ENCODE assay signal across 20 mouse cellular contexts in the genomic region with DNA sequence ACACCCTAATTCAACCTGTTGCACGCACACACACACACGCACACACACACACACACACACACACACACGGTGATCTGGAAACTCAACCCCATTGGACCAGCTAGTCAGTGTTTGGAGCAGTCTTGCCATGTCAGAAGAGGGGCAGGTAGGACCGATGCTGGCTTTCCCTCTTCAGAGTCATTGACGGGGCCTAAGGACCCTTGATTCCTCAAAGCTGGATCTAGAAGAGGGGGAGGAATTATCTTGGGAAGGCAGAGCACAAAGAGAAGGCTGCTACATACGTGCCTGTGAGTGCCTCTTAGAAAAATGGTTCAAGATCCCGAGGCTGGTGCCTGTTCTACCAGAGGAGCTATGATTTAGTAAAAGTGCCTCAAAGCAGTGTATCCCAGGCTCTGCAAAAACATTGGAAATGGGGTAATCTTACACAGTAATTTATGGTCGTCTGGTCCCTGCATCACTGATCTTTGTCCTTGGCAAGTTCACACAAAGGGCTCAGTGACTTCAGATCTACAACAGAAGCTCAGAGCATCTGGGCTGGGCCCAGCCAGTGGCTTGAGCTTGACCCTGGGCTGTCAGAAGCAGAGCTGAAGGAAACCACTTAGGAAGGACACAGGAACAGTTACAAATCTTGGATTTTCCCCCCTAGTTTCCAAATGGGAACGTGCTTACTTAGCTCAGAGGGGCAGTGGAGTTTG.
DNase-seq lines count a peak whose midpoint lies in the region; ATAC-seq and TF ChIP-seq lines count a peak whose summit lies in the region.
"Had no signal": no experiment of that assay in that cellular context is flagged by ENCODE, and none has a peak within 500 bp of the region (broad histone marks: within the 10 kb centered on the region; RNA-seq: fewer than 3 reads in every experiment).

No protein-coding gene starts in this region.

- H3K27me3 ChIP-seq in hindbrain, embryonic 10.5 days (ENCODE audit: insufficient read depth, poor library complexity, severe bottlenecking), result 0 out of 2 replicates have a peak, but pooled peaks cover 5% of the 10 kb centered on the region
- H3K27me3 ChIP-seq in hindbrain, embryonic 16.5 days (replicated peaks; ENCODE audit: control insufficient read depth, insufficient read depth, low read length), result no peaks in the 10 kb centered on the region
- H3K27me3 ChIP-seq in lung, embryonic 14.5 days (ENCODE audit: insufficient read depth, low read length), result no peaks in the 10 kb centered on the region
- H3K27me3 ChIP-seq: CH12.LX; embryonic facial prominence, embryonic 12.5 days; hindbrain, embryonic 15.5 days; midbrain, embryonic 12.5 days had no signal

- H3K4me2 ChIP-seq in hindbrain, embryonic 16.5 days (ENCODE audit: low read length), result no peak overlapping the region
- no peak overlapping the region for H3K4me2 ChIP-seq in lung, embryonic 14.5 days
- H3K4me2 ChIP-seq: embryonic facial prominence, embryonic 12.5 days; heart, embryonic 12.5 days; hindbrain, embryonic 15.5 days; midbrain, embryonic 12.5 days had no signal

- WGBS in hindbrain, embryonic 10.5 days, result 81% methylated on average over 9 of the region's 9 CpGs
- WGBS in hindbrain, embryonic 16.5 days, result 77% methylated on average over 9 of the region's 9 CpGs
- 61% methylated on average over 9 of the region's 9 CpGs for WGBS in lung, embryonic 14.5 days

- TF ChIP-seq CTCF in lung, embryonic 14.5 days (IDR thresholded peaks at IDR 0.05; ENCODE audit: low read depth), result no peak
- TF ChIP-seq CTCF in gastrocnemius, adult 2 months (IDR thresholded peaks at IDR 0.05), result no peak

- intact Hi-C loops in gastrocnemius, adult 2 months (cut with DNase I), result loop anchor here (1.0 kb wide), 1 partner anchor 19 kb away; no protein-coding TSS in a partner anchor

- ATAC-seq in hindbrain, embryonic 16.5 days, result no peak
- ATAC-seq in lung, embryonic 14.5 days (ENCODE audit: insufficient read depth), result no peak
- ATAC-seq: forebrain, embryonic 16.5 days; intestine, postnatal 0 days; liver, postnatal 0 days had no signal

- H3K4me3 ChIP-seq in hindbrain, embryonic 10.5 days, result no peak overlapping the region
- H3K4me3 ChIP-seq in hindbrain, embryonic 16.5 days (ENCODE audit: low read length), result no peak overlapping the region
- no peak overlapping the region for H3K4me3 ChIP-seq in lung, embryonic 14.5 days (ENCODE audit: low read depth, low read length)
- H3K4me3 ChIP-seq in gastrocnemius, adult 2 months, result no peak overlapping the region
- H3K4me3 ChIP-seq: embryonic facial prominence, embryonic 12.5 days; heart, embryonic 12.5 days; hindbrain, embryonic 15.5 days; midbrain, embryonic 12.5 days; myocyte had no signal

- no peak for DNase-seq in hindbrain, embryonic 10.5 days (ENCODE audit: low spot score)
- peak; percentile 22 for DNase-seq in lung, embryonic 14.5 days
- DNase-seq in lung, postnatal 4 days, result no peak
- peak; percentile 83 for DNase-seq in adrenal gland, adult 2 months
- DNase-seq in embryo, embryonic 10.5 days (ENCODE audit: low spot score), result peak; percentile 42
- no peak for DNase-seq in gastrocnemius, adult 2 months
- no peak for DNase-seq in gastrocnemius, postnatal 10 days
- DNase-seq: cerebellum, adult 9-11 months; liver; liver, postnatal 0 days; right cerebral cortex, adult 18-20 months had no signal

- H3K9me3 ChIP-seq in hindbrain, embryonic 10.5 days, result no peaks in the 10 kb centered on the region
- no peaks in the 10 kb centered on the region for H3K9me3 ChIP-seq in hindbrain, embryonic 16.5 days (ENCODE audit: control insufficient read depth, low read length)
- H3K9me3 ChIP-seq in lung, embryonic 14.5 days (ENCODE audit: low read depth, low read length), result no peaks in the 10 kb centered on the region
- H3K9me3 ChIP-seq: embryonic facial prominence, embryonic 12.5 days; heart, embryonic 12.5 days; hindbrain, embryonic 15.5 days; midbrain, embryonic 12.5 days had no signal

- H3K4me1 ChIP-seq in hindbrain, embryonic 10.5 days (replicated peaks), result peaks cover 18% of the 10 kb centered on the region
- peaks cover 4% of the 10 kb centered on the region for H3K4me1 ChIP-seq in hindbrain, embryonic 16.5 days (ENCODE audit: control insufficient read depth, insufficient read depth, low read depth, low read length)
- H3K4me1 ChIP-seq in lung, embryonic 14.5 days (ENCODE audit: insufficient read depth), result no peaks in the 10 kb centered on the region
- H3K4me1 ChIP-seq: embryonic facial prominence, embryonic 12.5 days; heart, embryonic 12.5 days; hindbrain, embryonic 15.5 days had no signal

- H3K27ac ChIP-seq in hindbrain, embryonic 10.5 days, result peak overlapping the region; percentile 18; the same call in 1 of the 2 replicates
- H3K27ac ChIP-seq in hindbrain, embryonic 16.5 days (ENCODE audit: low read depth, low read length), result no peak overlapping the region
- no peak overlapping the region for H3K27ac ChIP-seq in lung, embryonic 14.5 days (ENCODE audit: low read depth)
- H3K27ac ChIP-seq in gastrocnemius, adult 2 months, result no peak overlapping the region
- H3K27ac ChIP-seq: embryonic facial prominence, embryonic 12.5 days; hindbrain, embryonic 15.5 days; midbrain, embryonic 12.5 days had no signal

- no peaks in the 10 kb centered on the region for H3K36me3 ChIP-seq in hindbrain, embryonic 10.5 days
- no peaks in the 10 kb centered on the region for H3K36me3 ChIP-seq in hindbrain, embryonic 16.5 days (ENCODE audit: control insufficient read depth, insufficient read depth, low read length)
- no peaks in the 10 kb centered on the region for H3K36me3 ChIP-seq in lung, embryonic 14.5 days (ENCODE audit: insufficient read depth)
- H3K36me3 ChIP-seq: embryonic facial prominence, embryonic 12.5 days; heart, embryonic 12.5 days; hindbrain, embryonic 15.5 days; midbrain, embryonic 12.5 days had no signal

- H3K9ac ChIP-seq in hindbrain, embryonic 16.5 days (ENCODE audit: low read depth, low read length), result no peak overlapping the region
- H3K9ac ChIP-seq in lung, embryonic 14.5 days, result no peak overlapping the region
- H3K9ac ChIP-seq: embryonic facial prominence, embryonic 12.5 days; heart, embryonic 12.5 days; hindbrain, embryonic 15.5 days; liver, postnatal 0 days; midbrain, embryonic 12.5 days had no signal

Comparison
In these comparisons a context has a peak if more than half of its experiments do, and no peak if none do; other contexts are left out.
1. DNase-seq: peak in lung, embryonic 14.5 days (single experiment), adrenal gland, adult 2 months (single experiment) and embryo, embryonic 10.5 days (single experiment); none in hindbrain, embryonic 10.5 days (single experiment), lung, postnatal 4 days (0 of 2), gastrocnemius, adult 2 months (single experiment) and gastrocnemius, postnatal 10 days (single experiment).